Mouse (Mus musculus) cortical plate, adult 2 months (tissue): ENCODE results near the gene 4933427D14Rik. TPM values are rescaled to one million over a fixed set of nuclear protein-coding genes. Genes with fewer than 3 reads are reported as not detected.

Source experiments
- H3K27ac ChIP-seq: fragments of 200-500 bp; 2 replicates; pipeline ENCODE4 v1.5.1; 2012; ENCODE audit warnings: low read length, control low read depth, inconsistent platforms; ENCODE audit not compliant: insufficient read depth
- H3K4me1 ChIP-seq: fragments of 200-500 bp; 2 replicates; pipeline ENCODE4 v1.6.1; 2011; ENCODE audit warnings: low read length; ENCODE audit not compliant: control insufficient read depth, insufficient read depth
- H3K4me3 ChIP-seq: fragments of 200-500 bp; 2 replicates; pipeline ENCODE4 v1.5.1; 2011; ENCODE audit warnings: mild to moderate bottlenecking, low read length, control low read depth; ENCODE audit not compliant: insufficient read depth
- CTCF ChIP-seq: fragments of 200-500 bp; IDR thresholded peaks from 2 replicates; pipeline ENCODE4 v1.5.1; 2011; ENCODE audit warnings: mild to moderate bottlenecking, control low read depth, low read length; ENCODE audit not compliant: insufficient read depth; ENCODE audit errors: extremely low read depth
- POLR2A ChIP-seq: fragments of 200-500 bp; IDR thresholded peaks from 2 replicates; pipeline ENCODE4 v1.6.1; 2011; ENCODE audit warnings: mild to moderate bottlenecking, low read length, control low read depth; ENCODE audit not compliant: insufficient read depth; ENCODE audit errors: extremely low read depth
- polyA plus RNA-seq: library from polyadenylated mRNA; depleted of rRNA; stranded (reverse); fragments of >200 nt; gene quantifications from 2 replicates; pipeline ENCODE4 v1.2.3, GENCODE M21; 2012; rRNA removed

Gene 4933427D14Rik
- polyA plus RNA-seq, 1 experiment = 34.1 TPM

- Histone ChIP-seq H3K27ac (no peak overlapping the region), H3K4me1 (peaks cover 3% of the 10 kb centered on the region; the same call in 1 of the 2 replicates), H3K4me3 (no peak overlapping the region)
- no peak for TF ChIP-seq POLR2A
- no peak for TF ChIP-seq CTCF
Measured at GRCm38 (mm10) chr11:72120354-72120753, 86.9 kb downstream of the 4933427D14Rik start.

- Histone ChIP-seq H3K4me3 (no peak overlapping the region), H3K27ac (no peak overlapping the region), H3K4me1 (peaks cover 3% of the 10 kb centered on the region; the same call in 1 of the 2 replicates)
- TF ChIP-seq POLR2A = no peak
- no peak for TF ChIP-seq CTCF
Measured at GRCm38 (mm10) chr11:72118630-72119029, 88.6 kb downstream of the 4933427D14Rik start.

- Histone ChIP-seq H3K27ac (no peak overlapping the region), H3K4me1 (peaks cover 9% of the 10 kb centered on the region; the same call in 1 of the 2 replicates), H3K4me3 (no peak overlapping the region)
- no peak for TF ChIP-seq POLR2A
- no peak for TF ChIP-seq CTCF
Measured at GRCm38 (mm10) chr11:72113296-72113695, 94.0 kb downstream of the 4933427D14Rik start.

- TF ChIP-seq CTCF (no peak), POLR2A (no peak)
Measured at GRCm38 (mm10) chr11:72110726-72111125, 96.5 kb downstream of the 4933427D14Rik start.

GRCm38 (mm10) chr11:72104223-72104622, 103.0 kb downstream of the 4933427D14Rik start:
- H3K4me1 ChIP-seq = no peaks in the 10 kb centered on the region
- no peak overlapping the region for H3K4me3 ChIP-seq
- no peak overlapping the region for H3K27ac ChIP-seq
- TF ChIP-seq CTCF = no peak
- no peak for TF ChIP-seq POLR2A

More at GRCm38 (mm10) chr11:72110726-72111125, 96.5 kb downstream of the 4933427D14Rik start:
- Histone ChIP-seq H3K4me3 (no peak overlapping the region), H3K4me1 (0 out of 2 replicates have a peak, but pooled peaks cover 9% of the 10 kb centered on the region), H3K27ac (no peak overlapping the region)

Other genes starting within 250 kb of the 4933427D14Rik start
- gene Aipl1, start 169.9 kb downstream of the 4933427D14Rik start, polyA plus RNA-seq = 0.04 and 0.06 TPM in 2 replicates
- 0.61 and 0.92 TPM in 2 replicates for gene Pimreg, start 165.4 kb downstream of the 4933427D14Rik start, polyA plus RNA-seq
- 69.5 and 72.8 TPM in 2 replicates for gene Pitpnm3, start 71.7 kb downstream of the 4933427D14Rik start, polyA plus RNA-seq
- gene Gm43951, start 619 bp downstream of the 4933427D14Rik start, polyA plus RNA-seq = 7.0 and 8.0 TPM in 2 replicates
- 71.3 and 71.6 TPM in 2 replicates for gene Txndc17, start 88 bp upstream of the 4933427D14Rik start, polyA plus RNA-seq
- gene Med31, start 8.1 kb upstream of the 4933427D14Rik start, polyA plus RNA-seq = 24.2 and 25.8 TPM in 2 replicates
- gene Slc13a5, start 59.8 kb upstream of the 4933427D14Rik start, polyA plus RNA-seq = 16.7 and 20.8 TPM in 2 replicates
- gene Xaf1, start 94.2 kb upstream of the 4933427D14Rik start, polyA plus RNA-seq = 16.0 and 16.3 TPM in 2 replicates
- not detected in 2 replicates for gene Fbxo39, start 107.0 kb upstream of the 4933427D14Rik start, polyA plus RNA-seq
- gene Tekt1, start 155.0 kb upstream of the 4933427D14Rik start, polyA plus RNA-seq = 0.95 and 1.8 TPM in 2 replicates
- 0.78 and 1.6 TPM in 2 replicates for gene Smtnl2, start 204.3 kb upstream of the 4933427D14Rik start, polyA plus RNA-seq
- 0.25 and 0.27 TPM in 2 replicates for gene Ggt6, start 228.1 kb upstream of the 4933427D14Rik start, polyA plus RNA-seq
- gene Mybbp1a, start 233.9 kb upstream of the 4933427D14Rik start, polyA plus RNA-seq = 48.1 and 56.2 TPM in 2 replicates